Mouse (Mus musculus): ENCODE measurements around the gene Rhox9. TPM values are rescaled to one million over a fixed set of nuclear protein-coding genes. Genes with fewer than 3 reads are reported as not detected.

Gene Rhox9
- polyA plus RNA-seq (2017; shearing (Covaris generic)) = not detected

GRCm38 (mm10) chrX:37901670-37902069 is at the start of gene Rhox9:
Rhox9 (minus strand) TSS chrX:37901770.

GRCm38 (mm10) chrX:37897132-37897531 is 4.4 kb downstream of the Rhox9 start, which contains the start of gene Rhox7b:
Rhox7b (minus strand) TSS chrX:37897232.

GRCm38 (mm10) chrX:37878844-37879243 is 22.7 kb downstream of the Rhox9 start, which contains the start of gene Rhox8:
Rhox8 (minus strand) TSS chrX:37878944.

Other genes starting within 250 kb of the Rhox9 start
- gene Rhox3h, start 233.0 kb downstream of the Rhox9 start, polyA plus RNA-seq (2017; shearing (Covaris generic)) = not detected
- gene Rhox2h, start 228.5 kb downstream of the Rhox9 start, polyA plus RNA-seq (2017; shearing (Covaris generic)) = not detected
- not detected for gene Rhox5, start 96.9 kb downstream of the Rhox9 start, polyA plus RNA-seq (2017; shearing (Covaris generic))
- not detected for gene Rhox6, start 74.9 kb downstream of the Rhox9 start, polyA plus RNA-seq (2017; shearing (Covaris generic))
- gene Rhox7a, start 70.1 kb downstream of the Rhox9 start, polyA plus RNA-seq (2017; shearing (Covaris generic)) = not detected
- not detected for gene Rhox8, start 22.8 kb downstream of the Rhox9 start, polyA plus RNA-seq (2017; shearing (Covaris generic))
- gene Rhox7b, start 4.5 kb downstream of the Rhox9 start, polyA plus RNA-seq (2017; shearing (Covaris generic)) = not detected
- not detected for gene Btg1-ps1, start 117.0 kb upstream of the Rhox9 start, polyA plus RNA-seq (2017; shearing (Covaris generic))
- not detected for gene Btg1-ps2, start 141.3 kb upstream of the Rhox9 start, polyA plus RNA-seq (2017; shearing (Covaris generic))
- gene Rhox10, start 164.7 kb upstream of the Rhox9 start, polyA plus RNA-seq (2017; shearing (Covaris generic)) = not detected
- gene Rhox11, start 183.4 kb upstream of the Rhox9 start, polyA plus RNA-seq (2017; shearing (Covaris generic)) = not detected
- gene Rhox12, start 209.1 kb upstream of the Rhox9 start, polyA plus RNA-seq (2017; shearing (Covaris generic)) = not detected
- not detected for gene Rhox13, start 219.4 kb upstream of the Rhox9 start, polyA plus RNA-seq (2017; shearing (Covaris generic))

All from inflammation-experienced regulatory T-cells, adult 16 weeks (primary cell).